Mouse (Mus musculus) olfactory bulb, adult 2 months (tissue): ENCODE measurements at regions not wholly inside any gene's neighbourhood (a gene's known extent, or its start where the extent isn't known, plus 50 kb on each side); places are given as distances from the start of the nearest gene placed in this dataset.

Experiments used
- CTCF ChIP-seq: fragments of 200-500 bp; IDR thresholded peaks from 2 replicates; pipeline ENCODE4 v1.5.1; 2012; ENCODE audit warnings: low read depth, mild to moderate bottlenecking, low read length, moderate library complexity; ENCODE audit not compliant: insufficient read depth
- POLR2A ChIP-seq: fragments of 200-500 bp; IDR thresholded peaks from 2 replicates; pipeline ENCODE4 v1.6.1; 2012; ENCODE audit warnings: mild to moderate bottlenecking, low read depth, low read length, moderate library complexity; ENCODE audit not compliant: insufficient read depth

- TF ChIP-seq CTCF (no peak), POLR2A (no peak)
These were observed 103.8 kb upstream of the Nrip1 start for GRCm38 (mm10) chr16:76477474-76477873.
